Mouse (Mus musculus) myocyte (in vitro differentiated cells): ENCODE results near the gene Zyg11b. TPM values are rescaled to one million over a fixed set of nuclear protein-coding genes. Genes with fewer than 3 reads are reported as not detected.

Source experiments
- H3K27me3 ChIP-seq: one replicate; pipeline ENCODE4 v1.6.1; 2011; ENCODE audit not compliant: control insufficient read depth, insufficient read depth, insufficient read length
- H3K36me3 ChIP-seq: one replicate; pipeline ENCODE4 v1.6.1; 2011; ENCODE audit not compliant: control insufficient read depth, insufficient read depth
- H3K4me2 ChIP-seq: one replicate; pipeline ENCODE4 v1.6.1; 2011; ENCODE audit warnings: low read depth, control low read depth
- H3K4me3 ChIP-seq: one replicate; pipeline ENCODE4 v1.5.1; 2011; ENCODE audit warnings: mild to moderate bottlenecking, control low read depth, moderate library complexity
- H3K79me2 ChIP-seq: one replicate; pipeline ENCODE4 v1.6.1; 2011; ENCODE audit not compliant: control insufficient read depth, insufficient read depth
- H3ac ChIP-seq: one replicate; pipeline ENCODE4 v1.6.1; 2011; ENCODE audit not compliant: control insufficient read depth, insufficient read length
- CEBPB ChIP-seq: IDR thresholded peaks from 2 replicates; pipeline ENCODE4 v1.6.1; 2011; ENCODE audit warnings: mild to moderate bottlenecking, moderate library complexity; ENCODE audit not compliant: poor library complexity, insufficient read depth, severe bottlenecking
- E2F4 ChIP-seq: IDR thresholded peaks from one replicate; pipeline ENCODE4 v1.6.1; 2011; ENCODE audit warnings: mild to moderate bottlenecking, control low read depth, moderate library complexity; ENCODE audit not compliant: insufficient read depth
- MAX ChIP-seq: IDR thresholded peaks from one replicate; pipeline ENCODE4 v1.6.1; 2011; ENCODE audit warnings: low read depth, mild to moderate bottlenecking, control low read depth
- MYOD1 ChIP-seq, 3 experiments: IDR thresholded peaks; one replicate each; pipeline ENCODE4 v1.6.1; 2011; ENCODE audit warnings: control low read depth in 2 of 3, low read depth in 2 of 3, mild to moderate bottlenecking in 2 of 3, moderate library complexity in 1 of 3; ENCODE audit not compliant: insufficient read length in 2 of 3, control insufficient read depth in 1 of 3
- MYOG ChIP-seq, 3 experiments: IDR thresholded peaks; one replicate each; pipeline ENCODE4 v1.6.1; 2011; ENCODE audit warnings: control low read depth in 2 of 3, low read depth in 2 of 3, mild to moderate bottlenecking in 2 of 3; ENCODE audit not compliant: insufficient read length in 2 of 3, control insufficient read depth in 1 of 3, insufficient read depth in 1 of 3
- POLR2A ChIP-seq: IDR thresholded peaks from one replicate; pipeline ENCODE4 v1.6.1; 2011; ENCODE audit warnings: low read depth, mild to moderate bottlenecking, control low read depth, moderate library complexity; ENCODE audit not compliant: insufficient read length
- POLR2AphosphoS2 ChIP-seq: IDR thresholded peaks from one replicate; pipeline ENCODE4 v1.6.1; 2011; ENCODE audit warnings: low read depth, control low read depth; ENCODE audit not compliant: insufficient read length
- REST ChIP-seq: IDR thresholded peaks from one replicate; pipeline ENCODE4 v1.6.1; 2011; ENCODE audit warnings: mild to moderate bottlenecking, control low read depth, moderate library complexity; ENCODE audit not compliant: insufficient read depth, insufficient read length
- SRF ChIP-seq: IDR thresholded peaks from one replicate; pipeline ENCODE4 v1.6.1; 2011; ENCODE audit warnings: low read depth; ENCODE audit not compliant: control insufficient read depth, insufficient read length
- TCF12 ChIP-seq: IDR thresholded peaks from one replicate; pipeline ENCODE4 v1.6.1; 2011; ENCODE audit warnings: mild to moderate bottlenecking, control low read depth; ENCODE audit not compliant: poor library complexity, insufficient read depth, severe bottlenecking
- TCF3 ChIP-seq: IDR thresholded peaks from one replicate; pipeline ENCODE4 v1.6.1; 2011; ENCODE audit warnings: low read depth, control low read depth; ENCODE audit not compliant: insufficient read length
- USF1 ChIP-seq: IDR thresholded peaks from one replicate; pipeline ENCODE4 v1.6.1; 2011; ENCODE audit warnings: low read depth, mild to moderate bottlenecking, control low read depth, moderate library complexity
- polyA plus RNA-seq: library from polyadenylated mRNA; unstranded; fragments of >200 nt; fragmentation: generic; extraction: Trizol; gene quantifications from one replicate; pipeline ENCODE4 v1.2.1, GENCODE M21; 2012; ENCODE audit warnings: missing spikeins

Gene Zyg11b
- polyA plus RNA-seq, 1 experiment, result 12.8 TPM

DNA sequence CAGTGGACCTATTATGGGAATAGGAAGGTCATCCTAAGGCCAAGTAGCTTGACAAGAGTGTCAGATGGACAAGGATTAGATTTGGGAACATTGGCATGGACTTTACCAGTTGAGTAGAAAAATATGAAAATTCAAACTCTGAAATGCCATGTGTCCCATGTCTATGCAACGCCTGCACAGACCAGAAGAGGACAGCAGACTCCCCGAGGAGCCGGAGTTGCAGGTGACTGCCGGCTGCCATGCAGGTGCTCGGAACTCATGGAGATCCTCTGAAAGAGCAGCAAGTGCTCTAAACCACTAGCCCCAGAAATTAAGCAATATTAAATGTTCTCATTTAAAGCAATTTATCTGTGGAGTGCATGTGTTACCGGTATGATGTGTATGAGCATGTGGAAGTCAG, 47.6 kb downstream of the Zyg11b start:
- H3ac ChIP-seq, result no peak overlapping the region
- peaks cover 55% of the 10 kb centered on the region for H3K36me3 ChIP-seq
- no peaks in the 10 kb centered on the region for H3K27me3 ChIP-seq
- H3K4me3 ChIP-seq, result no peak overlapping the region
- H3K79me2 ChIP-seq, result no peaks in the 10 kb centered on the region
- no peak overlapping the region for H3K4me2 ChIP-seq
- no peak for TF ChIP-seq MYOD1 (IDR thresholded peaks at IDR 0.05; ENCODE audit: control insufficient read depth in 1 of 3, insufficient read length in 2 of 3, low read depth in 2 of 3)
- no peak for TF ChIP-seq TCF3
- TF ChIP-seq E2F4, result no peak
- TF ChIP-seq POLR2AphosphoS2, result no peak
- TF ChIP-seq CEBPB, result no peak
- no peak for TF ChIP-seq USF1
- TF ChIP-seq POLR2A, result no peak
- TF ChIP-seq REST, result no peak
- TF ChIP-seq MYOG (IDR thresholded peaks at IDR 0.05; ENCODE audit: control insufficient read depth in 1 of 3, insufficient read depth in 1 of 3, insufficient read length in 2 of 3, low read depth in 2 of 3), result no peak
- no peak for TF ChIP-seq MAX
- no peak for TF ChIP-seq TCF12
- no peak for TF ChIP-seq SRF

DNA sequence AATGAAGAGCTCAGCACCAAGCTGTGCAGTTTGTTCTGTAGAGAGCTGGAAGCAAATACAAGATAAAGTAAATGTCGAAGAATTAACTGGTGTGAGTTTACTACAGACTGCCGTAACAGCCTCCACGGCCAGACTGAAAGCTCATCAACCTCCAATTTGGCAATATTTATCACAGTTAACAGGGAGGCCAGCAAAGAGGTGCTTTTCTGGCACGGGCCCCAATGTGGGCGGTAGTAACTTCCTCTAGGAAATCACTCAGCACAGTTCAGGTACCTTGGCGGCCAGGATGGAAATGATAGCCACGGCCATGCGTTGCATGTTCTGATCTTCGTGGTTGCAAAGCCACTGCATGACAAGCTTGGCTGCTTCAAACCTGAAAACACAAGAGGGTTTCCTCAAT, 50.4 kb downstream of the Zyg11b start:
- Histone ChIP-seq H3K36me3 (peaks cover 51% of the 10 kb centered on the region), H3K4me3 (no peak overlapping the region), H3K4me2 (no peak overlapping the region), H3K79me2 (no peaks in the 10 kb centered on the region), H3ac (no peak overlapping the region), H3K27me3 (no peaks in the 10 kb centered on the region)
- TF ChIP-seq MYOD1 (IDR thresholded peaks at IDR 0.05; ENCODE audit: control insufficient read depth in 1 of 3, insufficient read length in 2 of 3, low read depth in 2 of 3) (no peak), MYOG (IDR thresholded peaks at IDR 0.05; ENCODE audit: control insufficient read depth in 1 of 3, insufficient read depth in 1 of 3, insufficient read length in 2 of 3, low read depth in 2 of 3) (no peak), E2F4 (no peak), MAX (no peak), POLR2AphosphoS2 (no peak), REST (no peak), TCF3 (no peak), POLR2A (no peak), SRF (no peak), CEBPB (no peak), TCF12 (no peak), USF1 (no peak)

DNA sequence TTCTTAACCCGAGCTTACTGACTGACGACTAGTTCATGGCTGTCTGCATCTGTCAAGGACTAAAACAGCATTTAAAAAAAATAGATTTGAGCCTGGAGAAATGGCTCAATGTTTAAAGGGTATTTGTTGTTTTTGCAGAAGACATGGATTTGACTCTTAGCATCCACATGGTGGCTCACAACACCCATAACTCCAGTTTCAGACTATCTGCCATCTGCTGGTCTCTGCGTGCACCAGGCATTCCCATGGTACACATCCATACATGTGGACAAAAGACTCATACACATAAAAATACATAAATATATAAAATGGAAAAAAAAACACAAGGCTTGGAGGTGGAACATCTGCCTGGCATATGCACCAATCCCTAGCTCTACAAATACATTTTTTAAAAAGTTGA, 51.6 kb downstream of the Zyg11b start:
- no peak overlapping the region for H3ac ChIP-seq
- no peak overlapping the region for H3K4me3 ChIP-seq
- peaks cover 56% of the 10 kb centered on the region for H3K36me3 ChIP-seq
- TF ChIP-seq POLR2A, result no peak
- no peak for TF ChIP-seq POLR2AphosphoS2
- TF ChIP-seq SRF, result no peak
- TF ChIP-seq MAX, result no peak
- no peak for TF ChIP-seq E2F4
- TF ChIP-seq MYOG (IDR thresholded peaks at IDR 0.05; ENCODE audit: control insufficient read depth in 1 of 3, insufficient read depth in 1 of 3, insufficient read length in 2 of 3, low read depth in 2 of 3), result no peak
- no peak for TF ChIP-seq TCF3
- no peak for TF ChIP-seq TCF12
- no peaks in the 10 kb centered on the region for H3K79me2 ChIP-seq
- no peaks in the 10 kb centered on the region for H3K27me3 ChIP-seq
- no peak overlapping the region for H3K4me2 ChIP-seq

DNA sequence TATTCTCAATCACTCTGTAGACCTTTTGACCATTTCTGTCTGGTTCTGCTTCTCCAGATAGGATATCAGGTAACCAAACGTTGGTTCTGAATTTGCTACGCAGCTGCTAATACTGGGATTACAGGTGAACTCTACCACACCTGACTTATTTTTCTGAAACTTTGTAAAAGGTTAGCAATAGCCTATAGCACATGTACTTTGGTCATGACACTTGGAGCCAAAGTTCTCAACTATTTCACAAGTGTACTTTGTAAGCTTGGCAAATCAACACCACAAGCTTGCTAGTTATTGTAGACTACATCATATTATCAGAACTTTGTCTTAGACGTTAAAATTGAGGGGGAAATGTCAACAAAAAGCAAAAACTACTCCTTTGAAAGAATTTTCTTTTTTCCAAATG, 67.2 kb downstream of the Zyg11b start:
- Histone ChIP-seq H3K4me2 (no peak overlapping the region), H3K79me2 (no peaks in the 10 kb centered on the region), H3K4me3 (no peak overlapping the region), H3K27me3 (no peaks in the 10 kb centered on the region), H3K36me3 (peaks cover 61% of the 10 kb centered on the region), H3ac (no peak overlapping the region)
- TF ChIP-seq TCF12, result no peak
- TF ChIP-seq SRF, result no peak
- TF ChIP-seq USF1, result no peak
- TF ChIP-seq MYOD1 (IDR thresholded peaks at IDR 0.05; ENCODE audit: control insufficient read depth in 1 of 3, insufficient read length in 2 of 3, low read depth in 2 of 3), result no peak
- TF ChIP-seq REST, result no peak
- TF ChIP-seq TCF3, result no peak
- no peak for TF ChIP-seq CEBPB
- no peak for TF ChIP-seq POLR2AphosphoS2

DNA sequence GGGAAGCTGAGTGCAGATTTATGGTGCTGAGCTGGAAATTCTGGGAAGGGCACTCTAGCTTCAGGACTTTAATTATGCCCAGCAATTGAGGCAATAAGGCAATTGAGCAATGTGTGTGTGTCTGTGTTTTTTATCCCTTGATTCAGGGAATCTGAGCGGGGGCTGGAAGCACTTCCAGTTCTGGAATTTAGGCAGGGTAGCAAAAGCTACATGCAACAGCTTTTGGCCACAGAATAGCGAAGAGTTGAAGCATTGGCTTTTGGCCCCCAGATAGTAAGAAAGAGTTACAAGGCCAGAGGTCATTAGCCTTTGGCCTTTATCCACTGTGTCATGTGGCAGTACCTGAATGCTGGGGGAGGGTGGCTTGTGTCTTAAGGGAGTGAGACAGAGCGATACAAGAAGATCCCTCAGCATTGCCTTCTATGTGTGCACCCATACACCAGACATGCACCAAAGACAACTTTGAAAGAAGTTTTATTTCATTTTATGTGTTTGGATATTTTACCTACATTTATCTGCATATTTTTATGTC, 75.5 kb downstream of the Zyg11b start:
- H3K36me3 ChIP-seq, result peaks cover 7% of the 10 kb centered on the region
- H3K4me3 ChIP-seq, result no peak overlapping the region
- no peak overlapping the region for H3K4me2 ChIP-seq
- no peaks in the 10 kb centered on the region for H3K27me3 ChIP-seq
- no peaks in the 10 kb centered on the region for H3K79me2 ChIP-seq
- H3ac ChIP-seq, result no peak overlapping the region
- TF ChIP-seq REST (no peak), MYOG (IDR thresholded peaks at IDR 0.05; ENCODE audit: control insufficient read depth in 1 of 3, insufficient read depth in 1 of 3, insufficient read length in 2 of 3, low read depth in 2 of 3) (no peak), MAX (no peak), USF1 (no peak), SRF (no peak), E2F4 (no peak), MYOD1 (IDR thresholded peaks at IDR 0.05; ENCODE audit: control insufficient read depth in 1 of 3, insufficient read length in 2 of 3, low read depth in 2 of 3) (no peak), TCF3 (no peak), CEBPB (no peak), POLR2A (no peak), TCF12 (no peak), POLR2AphosphoS2 (no peak)
